Mouse (Mus musculus): ENCODE results near the gene Ifi206. TPM values are rescaled to one million over a fixed set of nuclear protein-coding genes. Genes with fewer than 3 reads are reported as not detected.
"Not testable (repeated sequence)": the region's sequence is repeated elsewhere in the genome, so short reads cannot be mapped to it uniquely, and the experiment has no call there.

The Ifi206 gene
- total RNA-seq (2022): under 1 TPM; 0.65 to 0.98 (median 0.76) TPM

DNA sequence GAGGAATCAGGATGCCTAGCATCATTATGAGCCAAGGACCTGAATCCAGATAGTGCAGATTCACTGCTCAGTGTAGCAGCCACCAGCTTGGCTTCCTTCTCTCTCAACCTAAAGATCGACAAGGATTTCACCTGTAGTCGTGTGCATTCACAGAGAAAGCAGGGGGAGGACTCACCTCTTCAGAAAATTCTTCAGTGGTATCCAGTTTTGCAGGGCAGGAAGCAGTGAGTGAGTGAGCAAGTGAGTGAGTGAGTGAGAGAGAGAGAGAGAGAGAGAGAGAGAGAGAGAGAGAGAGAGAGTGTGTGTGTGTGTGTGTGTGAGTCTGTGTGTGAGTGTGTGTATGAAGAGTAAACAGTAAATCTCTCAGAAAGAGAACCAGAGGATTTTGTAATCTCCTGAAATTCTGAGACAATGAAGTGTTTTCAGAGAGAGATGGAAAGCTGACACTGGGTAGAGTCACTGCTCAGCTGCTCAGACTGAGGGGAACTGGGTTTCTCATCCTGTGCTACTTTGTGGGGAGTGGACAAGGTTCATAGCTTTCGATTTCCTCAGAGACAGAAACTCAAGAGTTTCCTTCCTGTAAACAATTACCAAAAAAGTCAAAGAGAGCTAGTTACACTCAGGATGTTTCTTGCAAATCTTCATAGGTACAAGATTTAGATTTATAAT lies at the start of gene Ifi206:
Gene Ifi206, minus strand, starts transcription at position 230 of the 669 bp plus-strand sequence.
- DNase-seq: not testable (repeated sequence)

DNA sequence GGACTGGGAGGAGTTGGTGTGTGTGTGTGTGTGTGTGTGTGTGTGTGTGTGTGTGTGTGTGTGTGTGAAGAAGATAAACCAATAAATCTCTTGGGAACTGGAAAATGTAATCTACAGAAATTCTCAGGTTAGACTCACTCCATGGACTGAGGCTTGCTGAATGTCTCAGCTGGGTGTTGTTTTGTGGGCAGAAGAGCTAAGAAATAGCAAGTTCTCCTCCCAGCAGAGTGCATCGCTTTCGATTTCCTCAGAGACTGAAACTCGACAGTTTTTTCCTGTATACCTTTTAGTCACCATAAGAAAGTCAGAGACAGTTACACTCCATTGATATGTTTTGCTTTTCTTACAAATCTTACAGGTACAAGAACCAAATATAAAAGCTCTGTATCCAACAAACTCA lies 45.0 kb upstream of the Ifi206 start, which contains the start of gene Ifi214:
Gene Ifi214, minus strand, starts transcription at position 167 of the 400 bp plus-strand sequence.
- not testable (repeated sequence) for DNase-seq

DNA sequence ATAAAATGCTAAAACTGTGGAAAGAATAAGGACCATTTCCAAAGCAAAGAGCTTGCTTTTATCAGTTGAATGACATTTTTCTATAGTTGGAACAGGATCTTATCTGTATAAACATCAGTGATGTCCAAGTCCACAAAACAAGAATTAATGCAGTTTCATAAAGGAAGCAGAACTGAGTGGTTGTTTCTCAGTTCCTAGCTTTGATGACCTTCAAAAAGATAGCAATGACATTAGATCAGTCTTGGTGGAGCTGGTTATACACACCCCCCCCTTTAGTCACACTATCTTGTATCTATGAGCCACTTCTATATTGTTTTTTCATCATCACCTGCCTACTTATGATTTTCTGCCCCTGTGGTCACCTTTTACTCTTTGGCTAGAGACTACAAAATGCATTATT lies 30.6 kb upstream of the Ifi206 start:
- DNase-seq: no peak

DNA sequence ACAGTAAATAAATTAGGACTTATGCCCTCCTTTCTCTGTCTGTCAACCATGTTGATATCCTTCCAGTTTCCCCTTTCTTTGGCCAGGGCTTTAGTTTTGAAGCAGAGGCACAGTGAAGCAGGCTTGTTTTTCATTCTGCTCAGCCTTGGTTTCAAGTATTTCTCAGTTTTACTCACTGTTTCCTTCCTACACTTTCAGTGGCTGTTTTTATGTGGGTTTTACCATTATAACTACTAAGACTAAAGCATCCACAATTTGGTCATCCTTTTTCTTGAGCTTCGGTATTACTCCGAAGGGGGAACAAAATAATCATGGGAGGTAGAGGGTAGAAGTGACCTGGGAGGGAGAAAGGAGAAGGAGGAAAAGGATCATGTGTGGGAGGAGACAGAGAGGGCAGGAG lies 19.8 kb upstream of the Ifi206 start:
- DNase-seq: not testable (repeated sequence)

DNA sequence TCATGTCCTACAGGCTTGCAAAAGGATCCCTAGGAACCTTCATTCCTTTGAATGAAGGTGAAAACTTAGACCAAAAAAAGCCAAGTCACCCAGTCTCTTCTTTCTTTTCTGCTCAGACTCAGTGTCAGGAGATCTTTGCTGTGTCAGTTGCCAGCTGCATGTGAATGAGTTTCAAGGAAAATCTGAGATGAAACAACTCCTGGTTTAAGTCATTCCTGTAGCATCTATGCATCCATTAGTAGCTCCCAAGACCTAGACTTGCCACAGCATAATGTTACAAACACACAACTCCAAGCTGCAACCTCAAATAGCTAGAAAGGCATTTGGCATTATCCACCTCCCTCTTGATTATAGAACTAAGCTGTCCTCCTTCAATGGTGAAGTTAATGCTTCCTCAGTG lies 642 bp upstream of the Ifi206 start:
- not testable (repeated sequence) for DNase-seq

DNA sequence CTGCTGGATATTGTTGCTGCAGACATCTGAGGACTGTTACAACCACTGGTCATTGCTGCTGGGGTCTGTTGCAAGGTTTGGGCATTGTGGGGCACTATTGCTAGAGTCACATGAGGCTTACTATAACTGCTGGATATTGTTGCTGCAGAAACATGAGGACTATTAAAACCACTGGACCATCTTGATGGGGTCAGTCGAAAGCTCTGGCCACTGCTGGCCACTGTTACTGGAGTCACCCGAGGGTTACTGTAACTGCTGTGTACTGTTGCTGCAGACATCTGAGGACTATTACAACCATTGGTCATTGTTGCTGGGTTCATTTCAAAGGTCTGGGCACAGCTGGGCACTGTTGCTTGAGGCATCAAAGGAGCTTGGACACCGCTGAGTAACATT lies 9.7 kb downstream of the Ifi206 start:
- DNase-seq: not testable (repeated sequence)

DNA sequence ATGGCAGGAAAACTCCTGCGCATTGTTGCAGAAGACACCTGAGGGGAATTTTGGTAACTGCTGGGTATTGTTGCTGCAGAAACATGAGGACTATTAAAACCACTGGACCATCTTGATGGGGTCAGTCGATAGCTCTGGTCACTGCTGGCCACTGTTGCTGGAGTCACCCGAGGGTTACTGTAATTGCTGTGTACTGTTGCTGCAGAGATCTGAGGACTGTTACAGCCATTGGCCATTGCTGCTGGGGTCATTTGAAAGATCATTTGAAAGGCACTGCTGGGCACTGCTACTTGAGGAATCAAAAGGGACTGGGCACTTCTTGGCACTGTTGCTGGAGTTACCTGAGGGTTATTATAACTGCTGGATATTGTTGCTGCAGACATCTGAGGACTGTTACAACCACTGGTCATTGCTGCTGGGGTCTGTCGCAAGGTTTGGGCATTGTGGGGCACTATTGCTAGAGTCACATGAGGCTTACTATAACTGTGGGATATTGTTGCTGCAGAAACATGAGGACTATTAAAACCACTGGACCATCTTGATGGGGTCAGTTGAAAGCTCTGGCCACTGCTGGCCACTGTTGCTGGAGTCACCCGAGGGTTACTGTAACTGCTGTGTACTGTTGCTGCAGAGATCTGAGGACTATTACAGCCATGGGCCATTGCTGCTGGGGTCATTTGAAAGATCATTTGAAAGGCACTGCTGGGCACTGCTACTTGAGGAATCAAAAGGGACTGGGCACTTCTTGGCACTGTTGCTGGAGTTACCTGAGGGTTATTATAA lies 10.3 kb downstream of the Ifi206 start:
- not testable (repeated sequence) for DNase-seq

DNA sequence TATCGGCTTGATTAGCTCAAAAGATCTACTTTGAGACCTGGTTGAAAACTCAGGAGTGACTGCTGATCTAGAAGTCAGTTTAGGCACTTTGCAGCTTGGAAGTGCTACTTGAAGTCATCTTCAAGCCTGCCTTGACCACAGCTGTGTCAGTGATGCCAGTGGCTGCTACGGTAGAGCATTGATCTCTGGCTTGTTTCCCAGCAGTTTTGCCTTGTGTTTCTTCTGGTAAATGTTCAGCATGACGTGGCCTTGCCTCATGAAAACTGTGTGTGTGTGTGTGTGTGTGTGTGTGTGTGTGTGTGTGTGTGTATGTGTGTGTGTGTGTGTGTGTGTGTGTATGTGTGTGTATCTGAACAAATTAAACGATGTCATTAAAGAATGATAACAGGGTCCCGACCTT lies 34.1 kb downstream of the Ifi206 start:
- DNase-seq: no peak

DNA sequence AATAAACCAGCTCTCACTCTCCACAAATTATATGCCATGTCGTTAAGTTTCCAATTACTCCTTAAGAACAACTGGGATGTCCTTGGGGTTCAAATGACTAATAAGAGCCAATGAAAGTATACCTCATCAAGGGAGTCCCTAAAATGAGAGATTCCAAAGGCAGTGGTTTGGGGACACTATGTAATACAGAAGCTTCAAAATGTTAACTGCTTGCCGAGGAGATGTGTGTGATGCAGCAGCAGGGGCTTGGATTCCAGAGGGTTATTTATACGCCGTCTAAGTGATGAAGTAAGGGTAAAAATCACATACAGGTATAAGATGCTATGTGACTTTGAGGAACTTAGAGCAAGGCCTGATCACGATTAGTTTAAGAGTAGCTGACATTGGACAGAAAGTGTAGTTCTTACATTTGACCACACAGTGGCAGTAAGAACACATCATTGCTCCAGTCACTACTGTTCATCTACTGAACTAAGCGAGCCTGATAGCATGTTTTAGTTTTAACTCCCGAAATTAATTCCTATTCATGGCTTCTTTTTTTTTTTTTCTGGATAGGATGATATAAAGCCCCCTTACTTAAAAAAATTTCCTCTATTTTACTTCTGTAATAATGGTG lies 34.6 kb downstream of the Ifi206 start:
- DNase-seq: no peak

DNA sequence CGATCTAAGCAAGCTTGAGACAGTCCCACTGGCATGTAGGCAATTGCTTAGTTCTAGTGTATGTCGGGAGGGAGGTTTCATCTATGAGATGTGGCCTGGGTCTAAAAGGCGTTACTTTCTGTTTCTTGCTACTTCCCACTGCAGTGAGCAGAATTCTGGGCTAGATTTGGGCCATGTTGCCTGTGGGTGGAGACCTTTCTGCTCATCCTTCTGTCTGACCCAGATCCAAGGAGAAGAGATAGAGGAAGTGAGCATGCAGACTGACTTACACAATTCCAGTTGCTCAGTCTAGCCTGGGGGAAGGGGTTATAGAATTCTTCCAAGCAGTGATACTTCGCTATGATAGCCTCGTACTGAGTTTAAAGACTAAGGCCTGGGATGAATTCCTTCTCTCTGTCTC lies 39.2 kb downstream of the Ifi206 start:
- no peak for DNase-seq

DNA sequence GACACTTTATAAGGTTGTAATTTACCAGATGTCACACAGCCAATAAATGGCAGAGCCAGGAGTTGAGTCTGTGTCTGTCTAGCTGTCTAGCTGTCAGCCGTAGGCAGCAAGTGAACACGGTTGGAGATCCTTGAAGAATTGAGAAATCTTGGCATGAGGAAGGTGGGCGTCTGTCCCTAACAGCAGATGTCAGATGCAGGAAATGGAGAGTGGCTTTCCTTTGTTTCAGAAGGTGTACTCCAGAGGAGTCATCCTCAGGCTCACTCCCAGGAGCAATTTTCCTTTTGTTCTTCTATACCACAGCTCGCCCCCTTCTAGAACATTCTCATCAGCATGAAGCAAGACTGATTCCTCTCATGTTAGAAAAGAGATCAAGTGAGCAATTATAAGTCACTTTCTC lies 40.2 kb downstream of the Ifi206 start:
- no peak for DNase-seq

DNA sequence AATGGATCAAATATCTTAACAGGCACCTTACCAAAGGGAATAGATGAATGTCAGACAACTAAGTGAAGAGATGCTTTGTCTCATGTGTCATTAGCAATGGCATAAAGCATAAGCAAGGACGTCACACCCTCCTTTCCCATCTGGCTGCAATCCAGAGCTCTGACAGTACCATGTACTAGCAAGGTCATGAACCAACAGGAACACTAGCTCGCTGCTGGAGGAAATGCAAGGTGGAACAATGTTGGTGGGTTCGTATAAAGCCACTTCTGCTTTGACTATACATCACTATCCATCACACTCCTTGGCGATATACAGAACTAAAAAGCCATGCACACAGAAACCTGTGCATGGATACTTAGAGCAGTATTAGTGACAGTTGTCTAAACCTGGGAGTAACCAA lies 43.8 kb downstream of the Ifi206 start:
- DNase-seq: no peak

DNA sequence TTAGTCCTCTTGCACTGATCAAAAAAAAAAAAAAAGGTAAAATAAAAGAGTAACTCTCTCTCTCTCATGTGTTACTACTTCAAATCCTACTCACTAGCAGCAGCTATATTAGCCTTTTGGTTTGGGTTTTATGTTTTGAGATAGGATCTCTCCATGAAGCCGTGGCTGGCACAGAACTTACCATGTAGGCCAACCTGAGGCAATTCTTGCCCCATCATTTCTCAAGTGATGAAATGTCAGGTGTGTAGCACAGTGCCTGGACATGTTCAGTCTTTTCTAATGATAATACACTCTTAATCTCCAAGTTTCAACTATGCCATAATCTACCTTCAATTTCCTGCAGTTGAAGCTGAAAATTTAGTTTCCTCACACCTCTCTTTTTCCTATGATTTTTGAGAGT lies 47.8 kb downstream of the Ifi206 start:
- no peak for DNase-seq

DNA sequence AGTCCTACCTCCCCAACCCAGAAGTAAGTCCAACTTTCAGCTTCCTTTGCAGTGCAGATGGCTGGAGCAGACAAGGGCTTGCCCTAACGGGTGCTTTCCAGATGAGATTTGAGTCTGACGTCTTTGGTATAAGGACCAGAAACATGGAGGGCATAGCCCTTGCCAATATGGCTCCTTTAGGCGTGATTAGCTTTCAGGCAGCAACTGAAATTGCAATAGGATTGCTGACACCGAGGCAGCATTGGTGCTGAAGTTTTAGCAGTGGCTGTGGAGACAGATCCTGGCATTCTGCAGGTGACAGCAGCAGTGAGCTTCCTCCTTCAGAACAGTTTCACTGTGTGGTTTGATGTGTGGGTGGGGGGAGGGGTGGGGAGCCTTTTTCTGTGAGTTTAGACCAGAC lies 49.6 kb downstream of the Ifi206 start:
- no peak for DNase-seq

DNA sequence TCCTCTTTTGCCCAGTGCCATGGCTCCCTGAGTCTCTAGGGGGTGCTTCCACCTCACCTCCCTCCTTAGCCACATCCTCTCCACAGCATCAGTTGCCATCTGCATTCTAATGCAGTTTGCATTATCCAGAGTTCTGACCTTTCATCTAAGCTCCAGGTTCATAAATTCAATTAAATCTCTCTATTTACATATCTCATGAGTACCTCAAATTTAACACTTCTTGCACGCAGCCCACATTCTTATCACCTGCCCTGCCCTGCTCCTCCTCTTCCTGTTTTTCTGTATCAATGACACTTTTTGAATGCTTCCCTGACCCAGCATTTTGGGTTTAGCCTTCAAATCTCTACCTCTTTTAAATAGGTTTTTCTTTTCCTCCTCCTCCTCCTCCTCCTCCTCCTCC lies 50.2 kb downstream of the Ifi206 start:
- no peak for DNase-seq

DNA sequence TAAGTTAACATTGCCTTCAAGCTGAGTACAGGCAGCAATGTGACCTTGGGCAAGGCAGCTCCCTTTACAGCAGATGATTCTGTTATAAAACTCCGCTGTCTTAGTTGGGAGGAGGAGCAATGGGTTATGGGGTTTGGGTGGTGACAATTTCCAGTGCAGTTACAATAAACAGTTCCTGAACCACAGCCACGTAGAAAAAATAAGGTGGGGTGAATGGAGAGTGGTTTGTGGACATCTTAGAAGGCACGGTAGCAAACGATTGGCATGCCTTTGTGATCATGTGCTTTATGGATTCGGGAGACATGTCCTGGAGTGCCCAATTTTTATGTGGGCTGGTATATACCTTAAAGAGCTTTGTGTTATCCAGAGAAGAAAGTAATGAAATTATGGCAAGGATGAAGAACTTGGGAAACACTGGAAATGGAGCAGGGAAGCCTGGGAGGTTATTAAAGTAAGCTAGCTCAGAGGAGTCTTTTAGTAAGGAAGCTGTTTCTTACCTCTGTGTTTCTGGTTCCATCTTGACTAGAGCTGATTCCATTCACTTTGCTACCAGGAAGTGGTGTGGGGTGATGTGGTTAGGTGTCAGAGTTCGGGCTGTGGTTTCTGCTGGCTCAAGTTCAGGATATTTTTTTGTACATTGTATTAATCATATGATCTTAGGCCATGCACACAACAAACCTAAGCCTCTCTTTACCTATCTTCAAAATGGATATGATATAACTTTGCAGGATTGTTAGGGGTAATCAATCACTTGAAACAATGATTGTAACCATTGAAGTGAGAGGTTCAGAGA lies 53.5 kb downstream of the Ifi206 start:
- no peak for DNase-seq

DNA sequence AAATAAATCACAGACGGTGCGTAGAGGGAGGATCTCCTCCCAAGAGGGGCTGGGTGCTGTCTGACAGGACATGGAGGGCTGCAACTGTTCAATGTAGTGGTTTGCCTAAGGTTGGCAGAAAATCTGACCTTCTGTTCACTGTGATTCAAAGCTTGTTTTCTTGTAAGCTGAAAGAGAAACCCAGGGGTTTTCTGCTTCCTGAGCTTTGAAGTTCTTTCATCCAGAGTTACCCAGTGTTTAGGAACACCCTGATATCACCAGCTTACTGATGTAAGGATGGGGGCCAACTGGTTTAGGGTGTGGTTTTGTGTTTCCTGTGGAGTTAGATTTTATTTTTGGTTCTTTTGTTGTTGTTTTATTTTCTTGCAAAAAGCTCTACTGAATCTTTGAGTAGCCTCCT lies 58.4 kb downstream of the Ifi206 start:
- DNase-seq: no peak

DNA sequence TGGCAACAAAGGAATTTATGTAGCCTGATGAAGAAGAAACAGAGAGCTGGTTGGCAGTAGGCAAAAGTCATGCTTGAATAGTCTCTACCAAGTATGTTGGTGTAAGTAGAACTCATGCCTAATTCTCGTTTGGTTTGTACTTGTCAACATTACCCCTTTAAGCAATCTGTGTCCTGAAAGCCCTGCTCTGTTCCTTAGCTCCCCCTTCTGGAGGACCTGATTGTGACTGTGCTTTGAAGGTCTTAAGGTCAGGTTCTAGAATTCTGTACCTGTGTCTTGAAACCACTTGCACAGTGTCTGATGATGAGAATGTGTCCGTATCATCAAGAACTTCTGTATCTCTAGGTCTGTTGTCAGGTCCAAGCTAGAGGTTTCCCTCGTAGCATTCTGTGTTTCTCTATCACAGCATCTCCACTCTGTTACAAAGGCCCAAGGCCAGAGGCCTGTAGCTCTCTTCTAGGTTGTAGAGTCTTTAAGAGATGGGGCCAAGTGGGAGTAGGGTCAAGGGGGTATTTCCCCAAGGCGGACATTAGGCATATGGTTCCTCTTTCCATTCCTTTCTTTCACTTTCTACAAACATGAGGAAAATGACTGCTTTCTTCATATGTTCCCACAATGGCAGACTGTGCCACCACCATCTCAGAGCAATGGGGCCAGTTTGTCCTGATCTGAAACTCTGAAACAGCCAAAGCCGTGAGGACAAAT lies 60.7 kb downstream of the Ifi206 start:
- DNase-seq: no peak

DNA sequence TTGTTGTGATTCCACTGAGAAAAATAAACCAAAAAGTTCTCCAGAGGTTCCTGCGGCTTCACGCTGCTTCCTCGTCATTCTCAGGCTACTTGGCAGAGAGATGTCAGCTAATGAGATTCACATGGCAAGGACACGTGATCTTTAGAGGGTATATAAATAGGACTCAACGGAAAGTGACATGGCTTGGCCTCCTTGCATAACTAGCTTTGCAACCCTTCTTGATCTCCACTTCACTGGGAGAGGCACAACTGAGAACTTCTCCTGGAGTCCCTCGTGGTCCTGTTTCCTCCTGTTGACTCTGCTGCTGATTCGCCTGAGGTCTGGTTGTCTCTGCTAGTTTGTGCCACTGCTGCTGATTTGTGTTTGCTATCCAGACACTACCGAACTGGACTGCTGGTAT lies 63.5 kb downstream of the Ifi206 start:
- DNase-seq: no peak

DNA sequence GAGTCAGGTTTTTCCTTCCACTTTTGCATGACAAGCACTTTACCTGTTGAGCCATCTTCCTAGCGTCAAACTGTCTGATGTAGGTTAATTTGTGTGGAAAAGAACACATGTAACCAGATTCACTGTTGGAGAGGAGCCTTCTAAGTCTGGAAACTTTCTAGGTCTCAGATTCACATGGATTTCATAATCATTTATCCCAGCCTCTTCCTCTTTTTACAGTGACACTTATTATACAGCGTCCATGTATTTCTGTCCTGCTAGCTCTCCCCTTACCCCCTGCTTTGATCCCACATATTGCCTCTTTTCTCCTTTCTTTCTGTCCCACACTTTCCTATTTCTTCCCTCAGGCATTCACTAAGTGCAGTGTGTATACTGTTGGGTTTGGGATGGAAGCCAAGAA lies 64.5 kb downstream of the Ifi206 start:
- no peak for DNase-seq

DNA sequence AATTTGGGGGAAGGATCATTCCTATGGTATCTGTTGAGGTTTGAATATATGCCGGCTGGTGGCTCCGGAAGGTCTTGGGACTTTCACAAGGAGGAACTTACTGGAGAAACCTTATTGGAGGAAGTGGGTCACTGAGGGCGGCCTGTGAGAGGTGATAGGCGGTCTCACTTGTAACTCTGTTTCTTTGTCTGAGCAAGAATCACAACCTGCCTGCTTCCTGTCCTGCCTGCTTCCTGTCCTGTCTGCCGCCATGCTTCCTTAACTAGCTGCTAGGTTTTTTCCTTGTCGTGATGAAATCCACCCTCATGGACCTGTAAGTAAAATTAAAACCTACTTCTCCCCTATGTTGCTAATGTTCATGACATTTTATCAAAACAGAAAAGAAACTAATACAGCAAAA lies 70.5 kb downstream of the Ifi206 start:
- DNase-seq: no peak

DNA sequence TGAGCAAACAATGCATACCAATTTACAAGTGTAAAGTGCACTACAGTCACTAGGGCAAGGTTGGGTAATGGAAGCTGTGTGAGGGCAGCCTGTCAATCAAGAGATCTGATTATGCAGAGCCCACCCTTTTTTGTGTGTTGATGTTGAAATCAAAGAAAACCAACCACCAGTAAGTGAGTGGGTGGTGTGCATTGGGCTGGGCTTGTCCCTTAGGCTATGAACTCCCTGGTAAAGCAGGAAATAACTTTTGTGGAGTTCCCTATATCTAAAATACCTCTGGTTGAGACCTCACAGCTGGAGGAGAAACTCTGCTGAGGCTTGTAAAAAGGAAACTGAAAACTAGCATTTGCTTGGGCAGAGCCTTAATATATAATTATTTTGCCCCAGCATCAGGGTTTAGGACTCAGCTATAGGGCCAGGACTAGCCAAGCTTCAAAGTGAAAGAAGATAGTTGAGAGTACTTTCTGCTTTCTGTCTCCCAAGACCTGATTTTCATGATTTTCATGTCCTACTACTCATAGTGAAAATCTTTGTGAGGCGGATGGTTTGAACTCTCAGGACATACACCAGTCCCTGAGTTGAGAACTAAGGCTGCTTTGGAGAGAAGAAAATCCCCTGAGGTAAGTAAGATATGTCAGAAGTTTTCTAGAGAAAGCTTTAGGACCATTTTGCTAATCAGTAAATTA lies 71.8 kb downstream of the Ifi206 start:
- no peak for DNase-seq
